Mouse (Mus musculus): Measurements from ENCODE around the gene Cenpl. TPM values are rescaled to one million over a fixed set of nuclear protein-coding genes. Genes with fewer than 3 reads are reported as not detected.

Gene Cenpl
- total and polyA plus RNA-seq, 2 experiments = 1.5 to 9.5 TPM

DNA sequence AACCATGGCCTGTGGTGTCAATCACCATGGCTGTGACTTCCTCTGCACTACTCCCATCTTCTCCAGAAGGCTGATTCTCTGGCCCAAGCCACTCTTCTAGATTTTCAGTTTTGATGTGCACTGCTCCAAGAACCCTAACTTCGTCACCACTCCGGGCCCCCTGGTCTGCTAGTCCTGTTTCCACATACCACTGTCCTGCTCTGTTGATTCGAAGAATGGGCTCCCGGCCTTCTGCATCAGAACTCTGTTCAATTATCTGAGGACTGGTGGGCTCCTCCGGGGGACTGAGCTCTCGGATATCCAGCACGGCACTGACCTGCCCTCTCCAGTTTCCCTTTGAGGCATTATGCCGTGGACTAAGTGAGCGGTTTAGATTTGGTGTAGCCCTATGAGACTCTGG, 38.6 kb upstream of the Cenpl start:
- no peak overlapping the region for H3K27ac ChIP-seq (replicated peaks; ENCODE audit: insufficient read depth, low read depth, low read length)
- 95% methylated on average over 9 of the region's 9 CpGs for WGBS

DNA sequence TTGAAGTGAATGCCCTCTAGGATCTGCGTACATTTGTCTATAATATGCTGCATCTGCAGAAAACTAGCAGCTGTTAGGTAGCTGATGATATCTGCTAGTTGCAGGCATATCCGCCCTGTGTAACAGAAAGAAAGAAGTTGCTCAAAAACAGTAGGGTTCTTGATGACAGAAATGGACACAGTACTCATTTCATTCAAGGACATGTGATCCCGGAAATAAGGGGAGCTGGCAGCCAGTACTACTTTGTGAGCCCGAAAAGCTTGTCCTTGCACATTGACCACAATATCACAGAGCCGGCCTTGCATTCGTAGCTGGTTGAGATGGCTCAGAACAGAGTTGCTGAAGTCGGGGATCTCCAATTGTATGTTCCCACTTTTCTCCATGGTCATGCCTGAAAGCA, 38.2 kb upstream of the Cenpl start:
- Histone ChIP-seq H3K36me3 (ENCODE audit: control insufficient read depth, insufficient read depth, low read length) (peaks cover 16% of the 10 kb centered on the region), H3K4me3 (ENCODE audit: insufficient read depth, low read depth, low read length) (no peak overlapping the region), H3K27me3 (ENCODE audit: control insufficient read depth, insufficient read depth, low read length) (no peaks in the 10 kb centered on the region), H3K9ac (ENCODE audit: low read depth, low read length) (no peak overlapping the region), H3K27ac (replicated peaks; ENCODE audit: insufficient read depth, low read depth, low read length) (no peak overlapping the region), H3K79me2 (ENCODE audit: control insufficient read depth, insufficient read depth, low read length) (no peaks in the 10 kb centered on the region), H3K4me1 (ENCODE audit: control insufficient read depth, insufficient read depth, low read length) (peaks cover 14% of the 10 kb centered on the region; the same call in 1 of the 2 replicates)
- no peak for DNase-seq (ENCODE audit: extremely low read depth, low read depth, low spot score)
- TF ChIP-seq POLR2A (IDR thresholded peaks at IDR 0.05; ENCODE audit: extremely low read depth, insufficient read depth, low read length) (no peak), CTCF (IDR thresholded peaks at IDR 0.05; ENCODE audit: low read depth, low read length) (no peak)
- WGBS = 87% methylated on average over 7 of the region's 7 CpGs

More for the DNA sequence above, 38.6 kb upstream of the Cenpl start:
- Histone ChIP-seq H3K36me3 (ENCODE audit: control insufficient read depth, insufficient read depth, low read length) (peaks cover 13% of the 10 kb centered on the region), H3K27me3 (ENCODE audit: control insufficient read depth, insufficient read depth, low read length) (no peaks in the 10 kb centered on the region), H3K9ac (ENCODE audit: low read depth, low read length) (no peak overlapping the region), H3K4me1 (ENCODE audit: control insufficient read depth, insufficient read depth, low read length) (peaks cover 11% of the 10 kb centered on the region; the same call in 1 of the 2 replicates), H3K79me2 (ENCODE audit: control insufficient read depth, insufficient read depth, low read length) (0 out of 2 replicates have a peak, but pooled peaks cover 2% of the 10 kb centered on the region), H3K4me3 (ENCODE audit: insufficient read depth, low read depth, low read length) (no peak overlapping the region)
- no peak for TF ChIP-seq POLR2A (IDR thresholded peaks at IDR 0.05; ENCODE audit: extremely low read depth, insufficient read depth, low read length)
- no peak for TF ChIP-seq CTCF (IDR thresholded peaks at IDR 0.05; ENCODE audit: low read depth, low read length)
- no peak for DNase-seq (ENCODE audit: extremely low read depth, low read depth, low spot score)

DNA sequence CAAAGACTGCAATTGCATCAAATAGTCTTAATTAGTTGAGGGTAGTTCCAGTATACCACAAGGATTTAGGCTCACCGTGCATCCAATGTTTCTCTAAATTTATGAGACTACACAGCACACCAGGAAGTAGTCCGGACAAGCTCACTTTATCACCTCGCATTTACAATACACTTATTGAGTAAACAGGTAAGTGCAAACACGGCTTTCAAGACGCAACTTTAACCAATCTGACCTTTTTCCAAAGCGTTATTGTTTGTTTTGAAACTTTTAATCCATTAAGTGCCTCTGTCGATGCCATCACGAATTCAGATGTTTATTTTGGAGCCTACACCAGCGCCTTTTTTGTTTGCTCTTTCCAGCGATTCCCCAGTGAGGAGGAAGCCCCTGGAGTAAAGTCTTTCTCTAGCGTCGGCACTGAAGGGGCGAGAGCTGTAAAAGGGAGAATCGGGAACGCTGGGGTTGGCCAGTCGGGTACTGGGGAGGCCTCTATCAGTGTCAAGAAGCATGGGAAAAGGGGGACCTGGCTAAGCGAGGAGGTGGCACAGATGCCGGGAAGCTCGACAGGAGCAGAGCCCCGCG, 36.6 kb upstream of the Cenpl start:
- peaks cover 17% of the 10 kb centered on the region; the same call in 1 of the 2 replicates for H3K4me1 ChIP-seq (ENCODE audit: control insufficient read depth, insufficient read depth, low read length)
- peak overlapping the region; percentile 87 for H3K27ac ChIP-seq (replicated peaks; ENCODE audit: insufficient read depth, low read depth, low read length)
- H3K4me3 ChIP-seq (ENCODE audit: insufficient read depth, low read depth, low read length) = peak overlapping the region; percentile 70
- peak overlapping the region; percentile 79 for H3K9ac ChIP-seq (ENCODE audit: low read depth, low read length)
- TF ChIP-seq POLR2A (IDR thresholded peaks at IDR 0.05; ENCODE audit: extremely low read depth, insufficient read depth, low read length) = no peak
- TF ChIP-seq CTCF (IDR thresholded peaks at IDR 0.05; ENCODE audit: low read depth, low read length) = no peak
- peak; percentile 72 for DNase-seq (ENCODE audit: extremely low read depth, low read depth, low spot score)
- H3K27me3 ChIP-seq (ENCODE audit: control insufficient read depth, insufficient read depth, low read length) = no peaks in the 10 kb centered on the region
- H3K79me2 ChIP-seq (ENCODE audit: control insufficient read depth, insufficient read depth, low read length) = no peaks in the 10 kb centered on the region
- peaks cover 27% of the 10 kb centered on the region for H3K36me3 ChIP-seq (ENCODE audit: control insufficient read depth, insufficient read depth, low read length)
- 1% methylated on average over 21 of the region's 21 CpGs for WGBS

DNA sequence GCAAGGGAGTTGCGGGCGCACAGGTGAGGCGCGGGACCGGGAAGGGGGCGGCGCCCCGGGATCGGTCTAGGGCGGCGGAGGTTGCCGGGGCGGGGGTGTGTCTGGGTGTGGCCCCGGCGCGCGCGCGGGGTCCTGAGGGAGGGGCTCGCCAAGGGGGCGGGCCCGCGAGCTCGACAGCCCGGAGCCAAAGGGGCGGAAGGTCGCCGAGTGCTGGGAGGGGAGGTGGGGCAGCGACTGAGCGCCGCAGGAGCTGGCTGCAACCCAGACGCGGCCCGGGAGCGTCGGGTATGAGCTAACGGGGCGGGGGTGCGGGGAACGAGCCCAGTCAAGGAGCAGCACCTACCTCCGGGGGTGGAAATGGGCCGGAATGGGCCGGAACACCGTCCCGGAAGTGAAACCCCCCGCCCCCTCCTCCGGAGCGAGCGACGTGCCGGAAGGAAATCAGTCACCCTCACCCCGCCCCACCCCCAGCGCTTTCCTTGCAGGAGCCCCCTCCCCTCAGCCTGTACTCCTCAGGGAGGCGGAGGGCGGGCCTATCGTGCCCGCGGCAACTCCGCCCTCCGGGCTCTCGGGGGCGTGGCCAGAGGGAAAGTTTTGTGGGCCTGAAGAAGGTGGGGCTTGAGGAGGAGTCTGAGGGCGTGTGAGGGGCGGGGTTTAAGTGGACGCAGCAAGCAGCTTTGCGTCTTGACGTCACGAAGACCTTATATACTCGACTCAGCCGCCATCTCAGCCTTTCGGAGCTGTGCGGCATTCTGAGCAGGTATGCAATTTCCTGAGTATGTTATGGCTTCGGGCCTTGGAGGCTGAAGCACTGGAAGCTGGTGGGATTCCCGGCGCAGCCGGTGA, 35.9 kb upstream of the Cenpl start, which contains the start of gene Zbtb37:
Gene Zbtb37 (minus strand): TSS at position 415 of the 846 bp plus-strand sequence.
- Histone ChIP-seq H3K4me1 (ENCODE audit: control insufficient read depth, insufficient read depth, low read length) (peaks cover 17% of the 10 kb centered on the region; the same call in 1 of the 2 replicates), H3K79me2 (ENCODE audit: control insufficient read depth, insufficient read depth, low read length) (no peaks in the 10 kb centered on the region), H3K27ac (replicated peaks; ENCODE audit: insufficient read depth, low read depth, low read length) (peak within 1 kb of the TSS; percentile 87), H3K4me3 (ENCODE audit: insufficient read depth, low read depth, low read length) (peak within 1 kb of the TSS; percentile 70), H3K36me3 (ENCODE audit: control insufficient read depth, insufficient read depth, low read length) (peaks cover 33% of the 10 kb centered on the region), H3K27me3 (ENCODE audit: control insufficient read depth, insufficient read depth, low read length) (no peaks in the 10 kb centered on the region), H3K9ac (ENCODE audit: low read depth, low read length) (peak within 1 kb of the TSS; percentile 85)
- peak; percentile 98 for TF ChIP-seq POLR2A (IDR thresholded peaks at IDR 0.05; ENCODE audit: extremely low read depth, insufficient read depth, low read length)
- TF ChIP-seq CTCF (IDR thresholded peaks at IDR 0.05; ENCODE audit: low read depth, low read length) = no peak
- WGBS = under 1% methylated on average over 59 of the region's 76 CpGs
- DNase-seq (ENCODE audit: extremely low read depth, low read depth, low spot score) = peak; percentile 96

DNA sequence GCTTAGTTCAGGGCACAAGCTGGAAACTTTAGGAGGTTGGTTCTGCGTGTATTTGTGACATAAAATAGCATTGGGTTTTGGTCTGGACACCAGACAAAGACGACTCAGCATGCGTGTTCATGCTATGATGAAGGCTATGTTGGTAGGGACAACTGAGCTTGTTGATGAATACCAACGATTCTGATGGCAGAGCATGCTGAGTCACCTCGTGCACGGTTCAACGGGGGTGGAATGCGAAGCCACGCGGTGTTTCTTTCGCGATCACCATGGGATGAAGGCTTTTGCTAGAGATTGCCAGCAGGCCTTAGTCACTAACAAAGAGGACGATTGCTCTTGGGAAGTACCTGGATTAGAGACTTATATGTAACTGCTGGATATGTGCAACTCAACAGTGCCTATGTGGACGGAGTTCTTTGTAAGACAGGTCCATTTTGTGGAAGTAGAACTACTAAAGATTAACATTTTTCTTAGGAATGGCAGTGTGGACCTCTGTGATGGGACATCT, 35.2 kb upstream of the Cenpl start:
- DNase-seq (ENCODE audit: extremely low read depth, low read depth, low spot score) = peak; percentile 31
- Histone ChIP-seq H3K36me3 (ENCODE audit: control insufficient read depth, insufficient read depth, low read length) (peaks cover 33% of the 10 kb centered on the region), H3K27ac (replicated peaks; ENCODE audit: insufficient read depth, low read depth, low read length) (peak overlapping the region; percentile 83), H3K27me3 (ENCODE audit: control insufficient read depth, insufficient read depth, low read length) (no peaks in the 10 kb centered on the region), H3K79me2 (ENCODE audit: control insufficient read depth, insufficient read depth, low read length) (no peaks in the 10 kb centered on the region), H3K4me1 (ENCODE audit: control insufficient read depth, insufficient read depth, low read length) (peaks cover 17% of the 10 kb centered on the region; the same call in 1 of the 2 replicates), H3K4me3 (ENCODE audit: insufficient read depth, low read depth, low read length) (peak overlapping the region; percentile 70), H3K9ac (ENCODE audit: low read depth, low read length) (peak overlapping the region; percentile 85)
- WGBS = under 1% methylated on average over 14 of the region's 14 CpGs
- no peak for TF ChIP-seq CTCF (IDR thresholded peaks at IDR 0.05; ENCODE audit: low read depth, low read length)
- TF ChIP-seq POLR2A (IDR thresholded peaks at IDR 0.05; ENCODE audit: extremely low read depth, insufficient read depth, low read length) = no peak
